Mouse (Mus musculus) testis, adult 2 months (tissue): ENCODE results near the gene Fbp1.

Experiments
- CTCF ChIP-seq: fragments of 200-500 bp; IDR thresholded peaks from 2 replicates; pipeline ENCODE4 v1.5.1; 2012; ENCODE audit warnings: low read depth, mild to moderate bottlenecking, inconsistent platforms, low read length, moderate library complexity; ENCODE audit not compliant: control insufficient read depth, insufficient read depth, insufficient replicate concordance
- POLR2A ChIP-seq: fragments of 200-500 bp; IDR thresholded peaks from 2 replicates; pipeline ENCODE4 v1.6.1; 2012; ENCODE audit warnings: low read depth, mild to moderate bottlenecking, inconsistent platforms, low read length, moderate library complexity; ENCODE audit not compliant: control insufficient read depth

- TF ChIP-seq CTCF (no peak), POLR2A (no peak)
Observed at GRCm38 (mm10) chr13:62893044-62893842, 5.2 kb upstream of the Fbp1 start.
